Mouse (Mus musculus) brown adipose tissue, adult 24 weeks (tissue): ENCODE data around the gene Usp30. TPM values are rescaled to one million over a fixed set of nuclear protein-coding genes. Genes with fewer than 3 reads are reported as not detected.

ENCODE experiments used
- H3K27ac ChIP-seq: fragments of 200-500 bp; replicated peaks from 2 replicates; pipeline ENCODE4 v1.5.1; 2012; ENCODE audit warnings: low read depth, mild to moderate bottlenecking, low read length
- H3K4me1 ChIP-seq: fragments of 200-500 bp; 2 replicates; pipeline ENCODE4 v1.6.1; 2012; ENCODE audit warnings: low read length, mixed read lengths; ENCODE audit not compliant: control insufficient read depth, insufficient read depth, insufficient read length
- H3K4me3 ChIP-seq: fragments of 200-500 bp; 2 replicates; pipeline ENCODE4 v1.5.1; 2012; ENCODE audit warnings: low read depth, mild to moderate bottlenecking, low read length, moderate library complexity; ENCODE audit not compliant: insufficient read depth
- polyA plus RNA-seq: library from polyadenylated mRNA; stranded (reverse); fragments of >200 nt; gene quantifications from 2 replicates; pipeline ENCODE4 v1.2.4, GENCODE M21; 2012; ENCODE audit not compliant: missing spikeins, insufficient read depth, insufficient read length

Usp30 gene
- 5.3 and 6.4 TPM in 2 replicates for polyA plus RNA-seq

GRCm38 (mm10) chr5:114065161-114065560 lies at the start of gene Usp30:
Gene Usp30, plus strand, starts transcription at chr5:114065461.
- Histone ChIP-seq H3K27ac (no peak within 1 kb of the TSS), H3K4me3 (no peak within 1 kb of the TSS), H3K4me1 (no peaks in the 10 kb centered on the region)

DNA sequence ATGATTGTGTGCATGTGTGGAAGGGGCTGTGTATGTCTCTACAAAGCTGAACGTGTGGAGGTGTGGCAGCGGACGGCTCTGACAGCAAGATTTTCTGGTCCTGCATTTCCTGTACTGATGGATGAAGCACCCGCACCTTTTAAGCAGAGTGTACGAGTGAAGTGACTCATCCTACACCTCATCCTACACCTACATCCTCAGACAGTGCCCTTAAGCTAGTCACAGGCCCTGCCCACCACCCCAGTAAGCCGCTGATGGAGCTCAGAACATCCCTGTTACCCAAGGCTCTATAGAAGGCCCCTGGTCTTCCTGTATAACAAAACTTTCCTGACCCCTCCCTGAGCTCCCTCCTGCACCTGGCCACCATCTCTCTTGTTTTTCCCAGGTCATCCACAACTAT lies 40.9 kb upstream of the Usp30 start:
- H3K27ac ChIP-seq: no peak overlapping the region
- no peak overlapping the region for H3K4me3 ChIP-seq
- 0 out of 2 replicates have a peak, but pooled peaks cover 2% of the 10 kb centered on the region for H3K4me1 ChIP-seq

GRCm38 (mm10) chr5:114024885-114025284 lies 40.4 kb upstream of the Usp30 start:
- 0 out of 2 replicates have a peak, but pooled peaks cover 2% of the 10 kb centered on the region for H3K4me1 ChIP-seq
- H3K27ac ChIP-seq: no peak overlapping the region
- H3K4me3 ChIP-seq: no peak overlapping the region

DNA sequence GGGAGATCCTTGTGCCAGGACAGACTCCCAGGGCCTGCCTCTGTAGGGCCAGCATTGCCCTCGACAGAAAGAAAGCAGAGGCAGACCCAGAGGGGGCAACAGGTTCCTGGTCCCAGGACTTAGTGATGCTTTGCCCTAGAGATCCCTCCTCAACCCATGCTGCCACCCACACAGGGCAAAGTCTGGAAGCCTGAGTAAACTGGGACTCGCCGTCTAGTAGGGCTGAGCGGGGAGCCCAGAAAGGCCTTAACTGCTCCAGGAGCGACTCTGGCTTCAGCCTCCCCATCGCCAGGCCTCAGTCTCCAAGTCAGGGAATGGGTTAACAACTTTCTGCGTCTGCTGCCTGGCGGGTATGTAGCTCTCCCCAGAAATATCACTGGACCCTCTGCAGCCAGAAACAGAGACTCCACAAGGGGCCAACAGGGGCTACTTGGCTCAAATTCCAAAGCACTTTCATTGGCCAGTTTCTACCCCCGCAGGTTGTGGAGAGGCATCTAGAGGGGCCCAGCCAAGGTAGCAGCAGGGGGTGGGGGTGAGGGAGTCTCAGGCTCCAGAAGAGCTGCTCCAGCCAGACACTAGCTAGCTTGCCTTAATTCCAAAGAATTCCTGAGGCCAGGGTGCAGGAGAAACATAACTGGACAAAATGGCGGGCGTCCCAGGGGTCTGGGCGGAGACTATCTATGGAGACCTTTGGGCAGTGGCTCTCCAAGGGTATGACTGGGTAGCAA lies 37.9 kb upstream of the Usp30 start:
- Histone ChIP-seq H3K4me3 (no peak overlapping the region), H3K4me1 (0 out of 2 replicates have a peak, but pooled peaks cover 2% of the 10 kb centered on the region), H3K27ac (no peak overlapping the region)

DNA sequence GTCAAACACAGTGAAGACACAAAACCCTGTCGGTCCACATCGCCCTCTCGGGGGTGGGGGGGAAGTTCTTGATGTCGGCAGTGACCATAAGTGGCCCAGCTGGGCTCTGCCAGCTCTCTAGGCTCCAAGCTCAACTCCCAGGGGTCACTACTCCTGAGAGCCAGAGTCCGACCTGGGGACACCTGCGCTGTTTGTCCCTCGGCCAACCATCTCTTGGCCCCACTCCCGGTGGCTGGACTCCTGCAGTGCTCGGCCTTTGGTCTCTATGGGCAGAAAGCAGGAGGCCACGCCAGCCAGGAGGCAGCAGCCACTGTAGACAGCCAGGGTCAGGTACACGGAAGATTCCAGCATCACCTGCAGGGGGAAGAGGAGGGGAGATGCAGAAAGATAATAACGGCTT lies 37.1 kb upstream of the Usp30 start:
- no peak overlapping the region for H3K27ac ChIP-seq
- no peak overlapping the region for H3K4me3 ChIP-seq
- 0 out of 2 replicates have a peak, but pooled peaks cover 2% of the 10 kb centered on the region for H3K4me1 ChIP-seq

DNA sequence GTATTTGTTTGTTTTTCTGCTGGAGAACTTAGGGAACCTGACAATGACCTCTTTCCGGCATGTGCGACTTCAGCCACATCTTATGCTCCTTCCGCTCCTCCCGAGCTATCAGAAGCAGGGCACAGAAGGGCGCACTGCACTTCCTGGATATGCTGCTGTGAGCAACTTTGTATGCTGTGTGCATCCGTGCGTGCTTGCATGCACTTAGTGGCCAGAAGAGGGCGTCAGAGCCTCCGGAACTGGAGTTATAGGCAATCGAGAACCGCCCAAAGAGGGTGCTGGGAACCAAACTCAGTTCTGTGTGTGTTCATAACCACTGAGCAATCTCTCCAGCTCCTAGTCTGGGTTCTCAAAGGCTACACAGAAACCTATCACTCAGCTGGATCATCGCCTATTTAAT lies 34.6 kb upstream of the Usp30 start:
- Histone ChIP-seq H3K4me3 (no peak overlapping the region), H3K4me1 (0 out of 2 replicates have a peak, but pooled peaks cover 2% of the 10 kb centered on the region), H3K27ac (no peak overlapping the region)

- Histone ChIP-seq H3K4me3 (no peak overlapping the region), H3K4me1 (no peaks in the 10 kb centered on the region)
Observed at GRCm38 (mm10) chr5:114032161-114032763, 33.0 kb upstream of the Usp30 start.

GRCm38 (mm10) chr5:114034393-114034792 lies 30.9 kb upstream of the Usp30 start:
- H3K4me1 ChIP-seq: no peaks in the 10 kb centered on the region
- H3K4me3 ChIP-seq: no peak overlapping the region
- no peak overlapping the region for H3K27ac ChIP-seq

More at GRCm38 (mm10) chr5:114032161-114032763, 33.0 kb upstream of the Usp30 start:
- H3K27ac ChIP-seq: no peak overlapping the region

DNA sequence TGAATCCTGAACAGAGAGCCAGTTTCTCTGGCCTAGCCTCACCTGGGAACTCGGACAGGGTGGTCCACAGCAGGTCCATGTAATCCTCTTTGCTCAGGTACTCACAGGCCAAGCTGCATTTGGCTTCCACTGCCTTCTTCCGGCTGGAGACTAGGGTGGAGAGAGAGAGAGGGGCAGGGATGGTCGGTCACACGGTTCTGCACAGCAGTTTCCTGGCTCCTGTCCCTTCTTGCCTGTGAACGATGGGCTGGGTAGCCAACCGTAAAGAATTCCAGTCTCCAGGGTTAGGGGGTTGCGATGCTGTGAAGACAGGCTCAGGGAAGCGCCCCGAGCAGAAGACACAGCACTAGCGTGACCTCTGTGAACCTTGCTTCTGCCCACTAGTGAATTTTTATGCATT lies 30.1 kb upstream of the Usp30 start:
- no peak overlapping the region for H3K4me3 ChIP-seq
- H3K4me1 ChIP-seq: no peaks in the 10 kb centered on the region
- H3K27ac ChIP-seq: no peak overlapping the region

DNA sequence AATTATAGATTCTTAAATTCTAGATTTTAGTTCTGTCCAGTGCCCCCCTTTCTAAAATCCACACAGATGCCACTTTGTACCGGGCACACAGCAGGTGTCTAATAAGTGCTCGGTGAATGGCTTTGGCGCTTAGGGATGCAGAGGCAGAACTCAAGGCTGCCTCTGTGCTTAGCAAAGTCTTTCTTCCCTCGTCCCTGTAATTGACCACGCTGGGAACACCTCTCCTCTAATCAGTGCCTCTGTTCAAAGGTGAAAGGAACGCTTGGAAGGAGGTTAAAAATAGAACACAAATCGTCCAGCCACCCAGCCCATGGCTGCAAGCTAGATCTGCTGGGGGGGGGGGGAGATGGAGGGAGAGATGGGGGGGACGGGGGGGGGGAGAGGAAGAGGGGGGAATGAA lies 24.8 kb upstream of the Usp30 start:
- H3K4me1 ChIP-seq: no peaks in the 10 kb centered on the region
- H3K4me3 ChIP-seq: no peak overlapping the region
- no peak overlapping the region for H3K27ac ChIP-seq

DNA sequence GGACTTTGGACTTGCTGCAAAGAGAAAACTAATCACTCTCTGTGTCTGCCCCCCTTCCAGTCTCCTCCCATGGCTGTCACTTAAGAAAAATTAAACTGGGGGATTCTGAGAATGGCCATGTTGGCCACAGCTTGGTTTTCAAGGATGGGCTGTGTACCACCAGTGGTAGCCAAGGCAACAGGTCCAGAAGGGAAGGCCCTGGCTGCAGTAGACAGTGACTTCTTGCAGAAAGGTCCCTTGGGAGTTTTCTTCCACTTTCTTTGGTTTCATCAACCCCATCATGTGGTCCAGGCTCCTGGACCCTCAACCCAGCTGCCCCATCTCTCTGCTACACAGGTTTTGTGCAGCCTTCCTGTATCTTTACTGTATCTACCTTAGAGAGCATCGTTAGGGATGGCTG lies 24.4 kb upstream of the Usp30 start:
- no peak overlapping the region for H3K27ac ChIP-seq
- H3K4me1 ChIP-seq: no peaks in the 10 kb centered on the region
- no peak overlapping the region for H3K4me3 ChIP-seq

- Histone ChIP-seq H3K27ac (no peak overlapping the region), H3K4me3 (no peak overlapping the region), H3K4me1 (no peaks in the 10 kb centered on the region)
Observed at GRCm38 (mm10) chr5:114041327-114041930, 23.8 kb upstream of the Usp30 start.

GRCm38 (mm10) chr5:114043800-114044199 lies 21.5 kb upstream of the Usp30 start:
- Histone ChIP-seq H3K4me1 (no peaks in the 10 kb centered on the region), H3K27ac (no peak overlapping the region), H3K4me3 (no peak overlapping the region)

GRCm38 (mm10) chr5:114045134-114045533 lies 20.1 kb upstream of the Usp30 start:
- H3K4me3 ChIP-seq: no peak overlapping the region

DNA sequence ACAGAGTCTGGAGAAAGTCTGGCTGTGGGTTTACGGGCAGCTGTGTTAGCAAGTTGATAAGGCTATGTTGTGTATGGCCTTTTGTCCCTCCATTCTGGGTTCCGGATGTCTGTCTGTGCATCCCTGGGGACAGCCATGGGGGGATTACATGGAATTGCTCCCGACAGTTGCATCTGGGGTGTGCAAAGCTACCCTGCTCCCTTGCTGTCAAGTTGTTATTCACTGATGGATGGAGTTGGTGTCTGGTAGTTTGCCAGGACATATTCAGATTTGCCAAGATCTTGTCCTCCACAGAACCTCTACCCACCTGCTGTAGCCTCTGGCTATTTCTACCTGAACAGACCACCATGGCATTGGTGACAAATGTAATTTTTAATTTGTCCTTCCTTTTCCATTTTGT lies 19.1 kb upstream of the Usp30 start:
- Histone ChIP-seq H3K27ac (no peak overlapping the region), H3K4me3 (no peak overlapping the region), H3K4me1 (no peaks in the 10 kb centered on the region)

More at GRCm38 (mm10) chr5:114045134-114045533, 20.1 kb upstream of the Usp30 start:
- Histone ChIP-seq H3K4me1 (no peaks in the 10 kb centered on the region), H3K27ac (no peak overlapping the region)
